Mouse (Mus musculus): ENCODE data around the gene Faf1. TPM values are rescaled to one million over a fixed set of nuclear protein-coding genes. Genes with fewer than 3 reads are reported as not detected.

Faf1 gene
- polyA plus RNA-seq, 1 experiment = 17.9 TPM

DNA sequence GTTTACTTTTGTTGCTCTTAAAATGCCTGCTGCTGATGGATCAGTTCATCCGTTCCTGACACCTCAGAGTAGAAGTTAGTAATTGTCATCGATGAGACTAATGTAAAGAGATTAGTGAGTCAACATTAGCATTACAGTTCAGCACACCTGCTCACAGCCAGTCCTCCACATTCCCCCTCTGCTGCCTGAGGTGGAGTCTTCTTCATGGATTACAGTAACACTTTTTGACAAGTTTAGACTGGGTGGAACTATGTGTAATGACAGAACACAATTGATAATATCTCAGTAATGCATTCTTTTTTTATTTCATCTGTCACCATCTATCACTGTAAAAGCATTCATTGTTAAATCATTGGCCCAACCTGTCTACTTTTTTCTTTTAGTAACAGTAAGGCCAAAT, 224.7 kb downstream of the Faf1 start:
- no peak for TF ChIP-seq CTCF (IDR thresholded peaks at IDR 0.05; ENCODE audit: control insufficient read depth, insufficient read depth, insufficient replicate concordance, low read depth, low read length)
- H3K4me1 ChIP-seq (ENCODE audit: control insufficient read depth, insufficient read depth, low read length) = no peaks in the 10 kb centered on the region

DNA sequence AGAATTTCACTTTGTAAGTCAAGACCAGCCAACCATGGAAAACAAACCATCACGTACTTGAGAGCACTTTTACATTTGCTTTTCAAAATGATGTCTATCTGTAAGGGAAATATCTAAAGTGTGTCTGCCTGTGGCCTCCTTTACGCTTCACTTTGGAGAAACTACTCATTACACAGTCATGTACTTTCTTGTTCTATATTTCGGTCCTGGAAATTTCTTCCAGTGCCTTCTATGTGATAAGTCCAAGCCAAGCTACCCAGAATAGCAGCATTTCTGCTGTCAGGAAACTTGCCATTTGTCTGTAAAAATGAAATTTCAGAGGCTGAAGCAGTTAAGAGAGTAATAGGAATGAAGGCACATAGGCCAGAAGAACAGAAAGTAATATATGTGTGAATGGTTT, 228.1 kb downstream of the Faf1 start:
- no peak overlapping the region for H3K27ac ChIP-seq (ENCODE audit: control insufficient read depth, insufficient read depth, low read depth, low read length)
- no peaks in the 10 kb centered on the region for H3K36me3 ChIP-seq (ENCODE audit: control insufficient read depth, insufficient read depth, low read length)

More for the DNA sequence above, 224.7 kb downstream of the Faf1 start:
- no peak overlapping the region for H3K27ac ChIP-seq (ENCODE audit: control insufficient read depth, insufficient read depth, low read depth, low read length)
- H3K4me3 ChIP-seq (ENCODE audit: control insufficient read depth, low read depth, low read length) = no peak overlapping the region
- H3K36me3 ChIP-seq (ENCODE audit: control insufficient read depth, insufficient read depth, low read length) = no peaks in the 10 kb centered on the region
- no peaks in the 10 kb centered on the region for H3K27me3 ChIP-seq (ENCODE audit: control insufficient read depth, insufficient read depth, low read length)

DNA sequence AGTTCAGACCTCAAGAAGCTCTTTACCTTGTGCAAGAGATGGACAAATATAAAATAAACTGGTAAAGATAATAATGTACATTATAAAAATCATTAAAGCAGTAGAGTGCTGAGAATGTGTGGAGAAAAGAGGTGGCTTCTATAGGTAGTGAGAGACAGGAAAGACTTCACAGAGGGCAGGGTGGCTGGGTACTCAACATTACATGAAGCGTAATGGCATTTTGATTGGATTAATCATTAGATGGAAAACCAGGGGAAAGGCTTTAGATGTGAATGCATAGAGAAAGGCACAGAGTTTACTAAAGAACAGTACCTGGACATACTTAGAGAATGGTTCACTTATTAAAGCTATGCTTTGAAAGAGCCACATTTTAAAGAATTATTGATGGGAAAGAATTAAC, 252.7 kb downstream of the Faf1 start:
- Histone ChIP-seq H3K36me3 (ENCODE audit: control insufficient read depth, insufficient read depth, low read length) (no peaks in the 10 kb centered on the region), H3K4me3 (ENCODE audit: control insufficient read depth, low read depth, low read length) (no peak overlapping the region), H3K27me3 (ENCODE audit: control insufficient read depth, insufficient read depth, low read length) (no peaks in the 10 kb centered on the region), H3K27ac (ENCODE audit: control insufficient read depth, insufficient read depth, low read depth, low read length) (no peak overlapping the region), H3K4me1 (ENCODE audit: control insufficient read depth, insufficient read depth, low read length) (no peaks in the 10 kb centered on the region)
- TF ChIP-seq POLR2A (IDR thresholded peaks at IDR 0.05; ENCODE audit: control insufficient read depth, low read depth, low read length) (no peak), CTCF (IDR thresholded peaks at IDR 0.05; ENCODE audit: control insufficient read depth, insufficient read depth, insufficient replicate concordance, low read depth, low read length) (no peak)

More for the DNA sequence above, 228.1 kb downstream of the Faf1 start:
- H3K4me1 ChIP-seq (ENCODE audit: control insufficient read depth, insufficient read depth, low read length) = no peaks in the 10 kb centered on the region
- no peak overlapping the region for H3K4me3 ChIP-seq (ENCODE audit: control insufficient read depth, low read depth, low read length)
- no peaks in the 10 kb centered on the region for H3K27me3 ChIP-seq (ENCODE audit: control insufficient read depth, insufficient read depth, low read length)
- TF ChIP-seq POLR2A (IDR thresholded peaks at IDR 0.05; ENCODE audit: control insufficient read depth, low read depth, low read length) = no peak
- no peak for TF ChIP-seq CTCF (IDR thresholded peaks at IDR 0.05; ENCODE audit: control insufficient read depth, insufficient read depth, insufficient replicate concordance, low read depth, low read length)

DNA sequence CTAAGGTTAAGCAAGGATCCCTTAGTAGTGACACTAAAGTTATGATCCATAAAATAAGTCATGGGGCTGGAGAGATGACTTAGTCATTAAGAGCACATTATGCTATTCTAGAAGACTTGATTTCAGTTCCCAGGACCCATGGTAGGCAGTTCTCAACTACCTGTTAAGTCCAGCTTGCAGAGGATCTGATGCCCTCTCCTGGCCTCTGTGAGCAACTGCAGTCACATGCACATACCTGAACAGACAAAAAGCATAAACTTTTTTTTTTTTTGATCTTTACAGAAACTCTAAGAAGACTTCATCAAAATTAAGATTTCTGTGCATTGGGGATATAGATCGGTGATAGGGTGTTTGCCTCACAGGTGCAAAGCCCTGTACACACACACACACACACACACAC, 254.1 kb downstream of the Faf1 start:
- Histone ChIP-seq H3K4me3 (ENCODE audit: control insufficient read depth, low read depth, low read length) (no peak overlapping the region), H3K27me3 (ENCODE audit: control insufficient read depth, insufficient read depth, low read length) (no peaks in the 10 kb centered on the region), H3K4me1 (ENCODE audit: control insufficient read depth, insufficient read depth, low read length) (no peaks in the 10 kb centered on the region), H3K36me3 (ENCODE audit: control insufficient read depth, insufficient read depth, low read length) (no peaks in the 10 kb centered on the region), H3K27ac (ENCODE audit: control insufficient read depth, insufficient read depth, low read depth, low read length) (no peak overlapping the region)
- peak; percentile 25; the same call in 1 of the 2 replicates for TF ChIP-seq CTCF (IDR thresholded peaks at IDR 0.05; ENCODE audit: control insufficient read depth, insufficient read depth, insufficient replicate concordance, low read depth, low read length)
- no peak for TF ChIP-seq POLR2A (IDR thresholded peaks at IDR 0.05; ENCODE audit: control insufficient read depth, low read depth, low read length)

DNA sequence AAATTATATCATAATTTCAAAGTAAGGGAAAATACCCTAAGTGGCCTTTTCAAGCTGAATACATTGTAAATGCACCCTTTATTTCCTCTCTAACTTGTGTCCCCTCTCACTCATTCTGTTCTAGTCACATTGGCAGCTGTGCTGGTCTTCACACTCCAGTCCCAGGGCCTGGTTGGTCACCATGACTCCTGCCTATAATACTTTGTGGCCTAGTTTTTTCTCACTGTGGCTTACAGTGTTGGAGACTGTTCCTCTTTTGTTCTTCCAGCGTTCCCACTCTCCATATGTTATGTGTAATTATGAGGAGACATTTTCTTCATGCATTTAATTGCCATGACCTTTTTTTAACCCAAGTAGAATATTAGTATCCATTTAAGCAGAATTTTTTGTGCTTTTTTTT, 254.5 kb downstream of the Faf1 start:
- Histone ChIP-seq H3K27ac (ENCODE audit: control insufficient read depth, insufficient read depth, low read depth, low read length) (no peak overlapping the region), H3K4me1 (ENCODE audit: control insufficient read depth, insufficient read depth, low read length) (no peaks in the 10 kb centered on the region), H3K27me3 (ENCODE audit: control insufficient read depth, insufficient read depth, low read length) (no peaks in the 10 kb centered on the region), H3K4me3 (ENCODE audit: control insufficient read depth, low read depth, low read length) (no peak overlapping the region), H3K36me3 (ENCODE audit: control insufficient read depth, insufficient read depth, low read length) (no peaks in the 10 kb centered on the region; the same call in 1 of the 2 replicates)
- TF ChIP-seq CTCF (IDR thresholded peaks at IDR 0.05; ENCODE audit: control insufficient read depth, insufficient read depth, insufficient replicate concordance, low read depth, low read length) = no peak
- no peak for TF ChIP-seq POLR2A (IDR thresholded peaks at IDR 0.05; ENCODE audit: control insufficient read depth, low read depth, low read length)

DNA sequence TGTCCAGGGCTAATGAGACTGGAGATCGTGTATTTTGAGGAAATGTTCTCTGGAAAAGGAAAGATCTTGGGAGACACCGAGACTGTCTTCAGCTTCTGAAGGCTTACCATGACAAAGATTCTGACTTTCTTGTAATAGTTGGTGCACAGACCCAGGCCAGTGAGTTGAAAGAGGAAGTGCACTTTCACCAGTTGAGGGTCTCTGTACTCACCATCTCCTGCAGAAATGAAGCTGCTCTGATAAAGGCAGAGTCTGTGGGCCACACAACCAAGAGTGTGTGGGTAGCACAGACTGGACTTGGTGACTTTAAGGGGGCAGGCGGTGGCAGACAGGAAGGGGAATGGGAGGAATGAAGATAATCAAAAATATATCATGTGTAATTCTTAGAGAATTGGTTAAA, 260.2 kb downstream of the Faf1 start:
- Histone ChIP-seq H3K36me3 (ENCODE audit: control insufficient read depth, insufficient read depth, low read length) (no peaks in the 10 kb centered on the region; the same call in 1 of the 2 replicates), H3K27me3 (ENCODE audit: control insufficient read depth, insufficient read depth, low read length) (no peaks in the 10 kb centered on the region), H3K4me1 (ENCODE audit: control insufficient read depth, insufficient read depth, low read length) (no peaks in the 10 kb centered on the region), H3K4me3 (ENCODE audit: control insufficient read depth, low read depth, low read length) (no peak overlapping the region), H3K27ac (ENCODE audit: control insufficient read depth, insufficient read depth, low read depth, low read length) (no peak overlapping the region)
- TF ChIP-seq POLR2A (IDR thresholded peaks at IDR 0.05; ENCODE audit: control insufficient read depth, low read depth, low read length) (no peak), CTCF (IDR thresholded peaks at IDR 0.05; ENCODE audit: control insufficient read depth, insufficient read depth, insufficient replicate concordance, low read depth, low read length) (no peak)

DNA sequence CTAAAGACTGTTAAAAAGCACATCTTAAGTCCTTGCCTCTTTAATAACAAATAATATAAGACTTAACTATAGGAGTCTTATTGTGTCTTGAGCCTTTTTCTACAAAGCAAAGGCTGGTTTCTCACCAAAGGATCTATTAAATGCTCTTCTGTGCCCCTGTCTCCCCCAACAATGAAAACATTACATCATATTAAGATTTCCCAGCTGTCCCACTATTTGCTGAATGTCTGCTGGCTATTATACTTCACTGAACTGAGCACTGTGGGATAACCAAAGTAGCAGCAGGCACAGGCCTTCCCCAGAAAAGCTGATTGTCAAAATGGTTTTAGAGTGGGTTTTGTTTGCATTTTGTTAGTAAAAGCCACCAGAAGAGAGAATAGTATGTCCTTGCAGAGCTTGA, 262.9 kb downstream of the Faf1 start:
- H3K27ac ChIP-seq (ENCODE audit: control insufficient read depth, insufficient read depth, low read depth, low read length) = no peak overlapping the region

DNA sequence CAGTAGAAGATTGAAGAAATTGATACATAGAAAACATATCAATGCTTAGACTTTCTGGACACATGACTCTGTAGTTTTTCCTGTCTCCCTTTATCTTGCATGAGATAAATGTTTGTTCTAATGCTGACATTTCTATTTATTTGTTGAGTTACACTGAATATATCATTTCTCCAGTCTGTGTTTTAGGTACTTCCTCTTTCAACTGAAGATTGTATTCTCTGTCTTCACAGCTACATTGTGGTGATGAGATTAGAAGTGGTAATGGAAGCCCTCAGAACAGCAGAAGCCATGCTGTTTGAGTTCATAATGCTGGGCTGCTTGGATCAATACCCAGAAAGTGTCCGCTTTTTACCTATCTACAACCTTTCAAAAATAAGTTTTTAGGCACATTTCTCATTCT, 269.2 kb downstream of the Faf1 start:
- Histone ChIP-seq H3K27ac (ENCODE audit: control insufficient read depth, insufficient read depth, low read depth, low read length) (no peak overlapping the region), H3K4me1 (ENCODE audit: control insufficient read depth, insufficient read depth, low read length) (no peaks in the 10 kb centered on the region), H3K4me3 (ENCODE audit: control insufficient read depth, low read depth, low read length) (no peak overlapping the region), H3K27me3 (ENCODE audit: control insufficient read depth, insufficient read depth, low read length) (no peaks in the 10 kb centered on the region), H3K36me3 (ENCODE audit: control insufficient read depth, insufficient read depth, low read length) (no peaks in the 10 kb centered on the region)
- no peak for TF ChIP-seq CTCF (IDR thresholded peaks at IDR 0.05; ENCODE audit: control insufficient read depth, insufficient read depth, insufficient replicate concordance, low read depth, low read length)
- no peak for TF ChIP-seq POLR2A (IDR thresholded peaks at IDR 0.05; ENCODE audit: control insufficient read depth, low read depth, low read length)

More for the DNA sequence above, 262.9 kb downstream of the Faf1 start:
- H3K4me1 ChIP-seq (ENCODE audit: control insufficient read depth, insufficient read depth, low read length) = no peaks in the 10 kb centered on the region
- TF ChIP-seq POLR2A (IDR thresholded peaks at IDR 0.05; ENCODE audit: control insufficient read depth, low read depth, low read length) (no peak), CTCF (IDR thresholded peaks at IDR 0.05; ENCODE audit: control insufficient read depth, insufficient read depth, insufficient replicate concordance, low read depth, low read length) (no peak)
- H3K36me3 ChIP-seq (ENCODE audit: control insufficient read depth, insufficient read depth, low read length) = no peaks in the 10 kb centered on the region; the same call in 1 of the 2 replicates
- no peaks in the 10 kb centered on the region for H3K27me3 ChIP-seq (ENCODE audit: control insufficient read depth, insufficient read depth, low read length)
- H3K4me3 ChIP-seq (ENCODE audit: control insufficient read depth, low read depth, low read length) = no peak overlapping the region
